Mouse (Mus musculus): ENCODE measurements around the gene Zfp507.

Gene Zfp507

DNA sequence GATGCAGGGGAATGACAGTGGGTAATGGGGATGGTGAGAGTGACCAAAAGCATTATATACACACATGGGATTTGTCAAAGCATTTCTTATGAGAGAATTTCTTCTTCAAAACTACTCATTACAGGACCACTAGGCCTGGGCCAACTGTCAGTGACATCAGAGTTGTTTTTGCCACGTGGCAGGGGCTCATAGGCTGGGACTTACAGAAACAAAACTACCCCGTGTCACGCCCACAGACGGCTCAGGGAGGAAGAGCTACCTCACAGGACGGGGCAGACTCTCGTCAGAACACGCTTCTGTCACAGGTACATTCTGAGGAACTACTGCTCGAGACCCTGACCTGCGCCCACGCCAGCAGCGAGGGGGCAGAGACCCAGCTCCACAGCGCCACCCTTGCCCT lies 74.4 kb downstream of the Zfp507 start:
- no peak for TF ChIP-seq GATA4 (IDR thresholded peaks at IDR 0.05; ENCODE audit: insufficient replicate concordance, low read length)

DNA sequence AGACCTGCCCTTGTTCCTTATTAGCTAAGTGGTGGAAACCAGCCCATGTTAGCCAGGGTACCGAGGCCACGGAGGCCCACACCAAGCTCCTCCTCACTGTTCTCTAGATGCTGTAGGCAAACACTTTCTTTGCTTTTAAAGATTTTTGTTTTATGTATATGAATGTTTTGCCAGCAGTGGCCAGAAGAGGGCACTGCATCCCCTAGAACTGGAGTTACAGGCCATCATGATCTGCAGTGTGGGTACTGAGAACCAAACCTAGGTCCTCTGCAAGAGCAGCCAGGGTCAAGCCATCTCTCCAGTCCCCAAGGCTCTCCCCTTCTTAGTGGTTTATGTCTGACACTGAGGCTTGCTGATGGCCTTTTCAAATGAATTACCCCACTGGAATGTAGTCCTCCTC lies 79.8 kb downstream of the Zfp507 start:
- no peak for TF ChIP-seq GATA4 (IDR thresholded peaks at IDR 0.05; ENCODE audit: insufficient replicate concordance, low read length)

Data from liver, adult (tissue).